Mouse (Mus musculus): ENCODE measurements at regions not wholly inside any gene's neighbourhood (a gene's known extent, or its start where the extent isn't known, plus 50 kb on each side); places are given as distances from the start of the nearest gene placed in this dataset.
A peak's percentile ranks its signal among the peaks of the same experiment; 100 is the strongest.

DNA sequence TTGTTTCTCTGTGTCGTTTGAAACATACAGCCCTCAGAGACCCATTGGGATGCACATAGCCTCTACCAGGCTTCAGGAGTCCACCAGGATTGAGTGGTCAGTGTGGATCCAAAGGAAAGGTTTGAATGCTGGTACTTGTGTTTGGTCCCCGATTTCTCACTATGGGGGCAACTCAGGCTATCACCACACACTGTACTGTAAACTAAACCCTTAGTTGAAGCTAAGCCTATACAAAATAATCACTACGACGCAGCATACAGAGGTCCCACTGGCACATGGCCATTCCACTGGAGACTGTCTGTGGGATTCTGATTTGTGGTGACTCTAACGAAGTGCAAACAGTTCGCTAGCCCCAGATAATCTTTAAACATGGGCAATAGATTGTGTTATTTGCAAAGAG lies 91.5 kb upstream of the Gm5148 start:
- no peak overlapping the region for H3ac ChIP-seq (ENCODE audit: control insufficient read depth, insufficient read length)
- no peaks in the 10 kb centered on the region for H3K36me3 ChIP-seq (ENCODE audit: control insufficient read depth, insufficient read depth)
- H3K4me2 ChIP-seq (ENCODE audit: low read depth), result no peak overlapping the region
- no peaks in the 10 kb centered on the region for H3K27me3 ChIP-seq (ENCODE audit: control insufficient read depth, insufficient read depth, insufficient read length)
- TF ChIP-seq MAX (IDR thresholded peaks at IDR 0.05; ENCODE audit: low read depth) (no peak), MYOD1 (IDR thresholded peaks at IDR 0.05; ENCODE audit: control insufficient read depth in 1 of 3, insufficient read length in 2 of 3, low read depth in 2 of 3) (no peak), CEBPB (IDR thresholded peaks at IDR 0.05; ENCODE audit: insufficient read depth, poor library complexity, severe bottlenecking) (no peak), E2F4 (IDR thresholded peaks at IDR 0.05; ENCODE audit: insufficient read depth) (no peak), TCF12 (IDR thresholded peaks at IDR 0.05; ENCODE audit: insufficient read depth, poor library complexity, severe bottlenecking) (no peak), MYOG (IDR thresholded peaks at IDR 0.05; ENCODE audit: control insufficient read depth in 1 of 3, insufficient read depth in 1 of 3, insufficient read length in 2 of 3, low read depth in 2 of 3) (no peak), SRF (IDR thresholded peaks at IDR 0.05; ENCODE audit: control insufficient read depth, insufficient read length, low read depth) (no peak), POLR2AphosphoS2 (IDR thresholded peaks at IDR 0.05; ENCODE audit: insufficient read length, low read depth) (no peak), POLR2A (IDR thresholded peaks at IDR 0.05; ENCODE audit: insufficient read length, low read depth) (no peak), REST (IDR thresholded peaks at IDR 0.05; ENCODE audit: insufficient read depth, insufficient read length) (no peak), TCF3 (IDR thresholded peaks at IDR 0.05; ENCODE audit: insufficient read length, low read depth) (no peak)
- no peak overlapping the region for H3K4me3 ChIP-seq
- no peaks in the 10 kb centered on the region for H3K79me2 ChIP-seq (ENCODE audit: control insufficient read depth, insufficient read depth)

DNA sequence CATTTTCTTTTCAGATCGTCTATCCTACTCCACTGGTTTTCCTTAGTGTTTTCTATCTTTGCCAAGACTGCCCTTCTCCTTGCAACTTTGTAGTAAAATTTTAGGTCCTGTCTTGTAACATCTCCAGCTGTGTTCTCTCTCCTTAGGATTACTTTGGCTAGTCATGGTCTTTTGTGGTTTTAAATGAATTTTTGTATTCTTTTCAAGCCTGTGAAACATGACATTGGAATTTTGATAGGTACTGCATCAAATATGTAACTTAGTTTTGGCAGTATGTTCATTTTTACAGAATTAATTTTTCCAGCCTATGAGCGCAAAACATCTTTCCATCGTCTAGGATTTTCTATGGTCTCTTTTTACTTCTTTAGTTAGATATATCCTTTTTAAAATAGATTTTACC lies 88.6 kb upstream of the Gm5148 start:
- Histone ChIP-seq H3K36me3 (ENCODE audit: control insufficient read depth, insufficient read depth) (no peaks in the 10 kb centered on the region), H3K4me3 (no peak overlapping the region), H3K4me2 (ENCODE audit: low read depth) (peak overlapping the region; percentile 3), H3K79me2 (ENCODE audit: control insufficient read depth, insufficient read depth) (no peaks in the 10 kb centered on the region), H3K27me3 (ENCODE audit: control insufficient read depth, insufficient read depth, insufficient read length) (no peaks in the 10 kb centered on the region), H3ac (ENCODE audit: control insufficient read depth, insufficient read length) (no peak overlapping the region)
- no peak for TF ChIP-seq E2F4 (IDR thresholded peaks at IDR 0.05; ENCODE audit: insufficient read depth)

DNA sequence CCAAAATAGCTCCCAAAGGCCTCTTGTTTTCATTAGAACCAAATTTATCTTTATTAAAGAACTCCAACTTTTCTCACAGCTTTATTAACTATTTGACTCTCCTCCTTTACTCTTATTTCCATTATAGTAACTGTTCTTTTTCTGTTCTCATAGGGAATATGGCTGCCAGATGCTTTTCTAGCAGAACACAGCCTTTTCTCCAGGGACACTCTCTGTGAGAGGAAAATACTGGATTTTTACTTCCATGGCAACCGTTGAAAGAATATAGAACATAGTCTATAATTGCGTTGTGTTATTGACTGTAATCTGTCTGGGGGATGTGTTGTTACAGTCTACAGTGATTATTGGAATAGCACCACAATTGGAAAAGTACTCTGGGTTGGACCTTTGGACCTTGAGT lies 87.1 kb upstream of the Gm5148 start:
- Histone ChIP-seq H3K27me3 (ENCODE audit: control insufficient read depth, insufficient read depth, insufficient read length) (no peaks in the 10 kb centered on the region), H3K36me3 (ENCODE audit: control insufficient read depth, insufficient read depth) (no peaks in the 10 kb centered on the region), H3ac (ENCODE audit: control insufficient read depth, insufficient read length) (no peak overlapping the region), H3K79me2 (ENCODE audit: control insufficient read depth, insufficient read depth) (no peaks in the 10 kb centered on the region), H3K4me3 (no peak overlapping the region), H3K4me2 (ENCODE audit: low read depth) (no peak overlapping the region)
- TF ChIP-seq TCF3 (IDR thresholded peaks at IDR 0.05; ENCODE audit: insufficient read length, low read depth) (no peak), MYOD1 (IDR thresholded peaks at IDR 0.05; ENCODE audit: control insufficient read depth in 1 of 3, insufficient read length in 2 of 3, low read depth in 2 of 3) (no peak)

DNA sequence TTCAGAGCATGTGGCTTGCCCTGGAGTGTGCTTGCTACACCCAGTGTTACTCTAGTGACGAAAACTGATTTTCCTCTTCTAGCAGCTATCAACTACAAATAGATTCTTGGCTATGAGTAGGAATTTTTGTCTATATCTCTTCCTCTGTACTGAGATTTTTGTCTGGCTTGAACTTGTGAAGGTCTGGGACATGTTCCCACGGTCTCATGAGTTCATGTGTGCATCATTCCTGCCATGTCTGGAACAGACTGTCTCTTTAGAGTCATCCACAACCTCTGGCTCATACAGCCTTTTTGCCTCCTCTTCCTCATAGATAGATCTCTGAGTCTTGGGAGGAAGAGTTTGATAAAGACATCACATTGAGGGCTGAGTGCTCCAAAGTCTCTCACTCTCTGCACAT lies 86.5 kb upstream of the Gm5148 start:
- H3K4me3 ChIP-seq, result no peak overlapping the region
- no peak overlapping the region for H3K4me2 ChIP-seq (ENCODE audit: low read depth)
- no peaks in the 10 kb centered on the region for H3K36me3 ChIP-seq (ENCODE audit: control insufficient read depth, insufficient read depth)
- no peak overlapping the region for H3ac ChIP-seq (ENCODE audit: control insufficient read depth, insufficient read length)
- H3K79me2 ChIP-seq (ENCODE audit: control insufficient read depth, insufficient read depth), result no peaks in the 10 kb centered on the region
- H3K27me3 ChIP-seq (ENCODE audit: control insufficient read depth, insufficient read depth, insufficient read length), result no peaks in the 10 kb centered on the region
- no peak for TF ChIP-seq USF1 (IDR thresholded peaks at IDR 0.05; ENCODE audit: low read depth)
- no peak for TF ChIP-seq POLR2A (IDR thresholded peaks at IDR 0.05; ENCODE audit: insufficient read length, low read depth)
- TF ChIP-seq SRF (IDR thresholded peaks at IDR 0.05; ENCODE audit: control insufficient read depth, insufficient read length, low read depth), result no peak
- TF ChIP-seq POLR2AphosphoS2 (IDR thresholded peaks at IDR 0.05; ENCODE audit: insufficient read length, low read depth), result no peak
- TF ChIP-seq MAX (IDR thresholded peaks at IDR 0.05; ENCODE audit: low read depth), result no peak
- no peak for TF ChIP-seq E2F4 (IDR thresholded peaks at IDR 0.05; ENCODE audit: insufficient read depth)
- TF ChIP-seq REST (IDR thresholded peaks at IDR 0.05; ENCODE audit: insufficient read depth, insufficient read length), result no peak
- TF ChIP-seq MYOG (IDR thresholded peaks at IDR 0.05; ENCODE audit: control insufficient read depth in 1 of 3, insufficient read depth in 1 of 3, insufficient read length in 2 of 3, low read depth in 2 of 3), result no peak
- TF ChIP-seq MYOD1 (IDR thresholded peaks at IDR 0.05; ENCODE audit: control insufficient read depth in 1 of 3, insufficient read length in 2 of 3, low read depth in 2 of 3), result no peak
- TF ChIP-seq TCF12 (IDR thresholded peaks at IDR 0.05; ENCODE audit: insufficient read depth, poor library complexity, severe bottlenecking), result no peak
- no peak for TF ChIP-seq TCF3 (IDR thresholded peaks at IDR 0.05; ENCODE audit: insufficient read length, low read depth)
- no peak for TF ChIP-seq CEBPB (IDR thresholded peaks at IDR 0.05; ENCODE audit: insufficient read depth, poor library complexity, severe bottlenecking)

DNA sequence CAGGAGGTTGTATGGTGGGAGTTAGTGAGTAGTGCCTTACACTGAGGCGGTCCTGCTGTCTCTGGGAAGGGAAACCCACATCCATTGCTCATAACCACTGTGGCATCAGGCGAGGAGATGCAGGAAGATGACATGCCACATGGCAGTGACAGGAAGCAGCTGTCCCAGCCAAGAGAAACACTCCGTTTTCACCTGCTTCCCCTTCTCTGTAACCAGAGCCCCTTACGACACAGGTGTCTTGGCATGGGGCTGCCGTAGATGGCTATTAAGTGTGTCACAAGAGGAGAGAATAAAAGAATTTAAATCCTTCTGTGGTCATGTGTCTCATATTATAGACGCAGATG lies 81.5 kb upstream of the Gm5148 start:
- no peaks in the 10 kb centered on the region for H3K79me2 ChIP-seq (ENCODE audit: control insufficient read depth, insufficient read depth)
- no peaks in the 10 kb centered on the region for H3K36me3 ChIP-seq (ENCODE audit: control insufficient read depth, insufficient read depth)
- TF ChIP-seq POLR2A (IDR thresholded peaks at IDR 0.05; ENCODE audit: insufficient read length, low read depth) (no peak), MYOG (IDR thresholded peaks at IDR 0.05; ENCODE audit: control insufficient read depth in 1 of 3, insufficient read depth in 1 of 3, insufficient read length in 2 of 3, low read depth in 2 of 3) (peak; percentile 90 to 96 (median 96)), SRF (IDR thresholded peaks at IDR 0.05; ENCODE audit: control insufficient read depth, insufficient read length, low read depth) (peak; percentile 41), POLR2AphosphoS2 (IDR thresholded peaks at IDR 0.05; ENCODE audit: insufficient read length, low read depth) (no peak), TCF12 (IDR thresholded peaks at IDR 0.05; ENCODE audit: insufficient read depth, poor library complexity, severe bottlenecking) (peak; percentile 99), MAX (IDR thresholded peaks at IDR 0.05; ENCODE audit: low read depth) (no peak), CEBPB (IDR thresholded peaks at IDR 0.05; ENCODE audit: insufficient read depth, poor library complexity, severe bottlenecking) (peak; percentile 79; the same call in 1 of the 2 replicates), MYOD1 (IDR thresholded peaks at IDR 0.05; ENCODE audit: control insufficient read depth in 1 of 3, insufficient read length in 2 of 3, low read depth in 2 of 3) (peak; percentile 98), TCF3 (IDR thresholded peaks at IDR 0.05; ENCODE audit: insufficient read length, low read depth) (peak; percentile 96), REST (IDR thresholded peaks at IDR 0.05; ENCODE audit: insufficient read depth, insufficient read length) (no peak), USF1 (IDR thresholded peaks at IDR 0.05; ENCODE audit: low read depth) (peak; percentile 50), E2F4 (IDR thresholded peaks at IDR 0.05; ENCODE audit: insufficient read depth) (no peak)
- H3ac ChIP-seq (ENCODE audit: control insufficient read depth, insufficient read length), result no peak overlapping the region
- no peak overlapping the region for H3K4me3 ChIP-seq
- H3K27me3 ChIP-seq (ENCODE audit: control insufficient read depth, insufficient read depth, insufficient read length), result no peaks in the 10 kb centered on the region
- H3K4me2 ChIP-seq (ENCODE audit: low read depth), result no peak overlapping the region

Measured in myocyte (in vitro differentiated cells).